Mouse (Mus musculus) intestine, embryonic 14.5 days (tissue): ENCODE measurements at regions not wholly inside any gene's neighbourhood (a gene's known extent, or its start where the extent isn't known, plus 50 kb on each side); places are given as distances from the start of the nearest gene placed in this dataset.

Source experiments
- ATAC-seq: fragments of 200-750 bp; cut with Nextera tagmentation; replicated peaks from 2 replicates; pipeline ENCODE4 v1.8.0; 2017; ENCODE audit warnings: low read depth, moderate number of reproducible peaks, moderate TSS enrichment, moderate library complexity; ENCODE audit not compliant: low FRiP score, low TSS enrichment
- DNase-seq: peaks from one replicate; pipeline ENCODE4 v3.0.0-alpha.2; 2018; ENCODE audit warnings: low spot score
- H3K27ac ChIP-seq: fragments of 300-500 bp; sonication (generic); 2 replicates; pipeline ENCODE4 v1.5.1; 2014; ENCODE audit warnings: low read depth, mild to moderate bottlenecking, control low read depth
- H3K27me3 ChIP-seq: fragments of 300-500 bp; sonication (generic); replicated peaks from 2 replicates; pipeline ENCODE4 v1.6.1; 2014; ENCODE audit warnings: low read length, control low read depth; ENCODE audit not compliant: control insufficient read depth, insufficient read depth
- H3K36me3 ChIP-seq: fragments of 300-500 bp; sonication (generic); 2 replicates; pipeline ENCODE4 v1.6.1; 2014; ENCODE audit warnings: low read length, control low read depth; ENCODE audit not compliant: control insufficient read depth, insufficient read depth
- H3K4me1 ChIP-seq: fragments of 300-500 bp; sonication (generic); replicated peaks from 2 replicates; pipeline ENCODE4 v1.6.1; 2014; ENCODE audit warnings: low read length, control low read depth, mixed read lengths; ENCODE audit not compliant: control insufficient read depth, insufficient read depth
- H3K4me2 ChIP-seq: fragments of 300-500 bp; sonication (generic); 2 replicates; pipeline ENCODE4 v1.6.1; 2014; ENCODE audit warnings: low read length
- H3K4me3 ChIP-seq: fragments of 300-500 bp; sonication (generic); 2 replicates; pipeline ENCODE4 v1.5.1; 2014; ENCODE audit warnings: low read depth, low read length, control low read depth, mixed read lengths
- H3K9ac ChIP-seq: fragments of 300-500 bp; sonication (generic); 2 replicates; pipeline ENCODE4 v1.6.1; 2014; ENCODE audit warnings: mild to moderate bottlenecking, low read length
- H3K9me3 ChIP-seq: fragments of 300-500 bp; sonication (generic); 2 replicates; pipeline ENCODE4 v1.6.1; 2016; ENCODE audit warnings: low read length, control low read depth; ENCODE audit not compliant: control insufficient read depth
- WGBS: fragments of 180-500 bp; shearing (Covaris S2); extraction: QIAGEN DNeasy Blood & Tissue Kit; methylation state at CpG from one replicate; pipeline ENCODE4 v1.1.7; 2014; 5-methylcytosine and 5-hydroxymethylcytosine counted together

DNA sequence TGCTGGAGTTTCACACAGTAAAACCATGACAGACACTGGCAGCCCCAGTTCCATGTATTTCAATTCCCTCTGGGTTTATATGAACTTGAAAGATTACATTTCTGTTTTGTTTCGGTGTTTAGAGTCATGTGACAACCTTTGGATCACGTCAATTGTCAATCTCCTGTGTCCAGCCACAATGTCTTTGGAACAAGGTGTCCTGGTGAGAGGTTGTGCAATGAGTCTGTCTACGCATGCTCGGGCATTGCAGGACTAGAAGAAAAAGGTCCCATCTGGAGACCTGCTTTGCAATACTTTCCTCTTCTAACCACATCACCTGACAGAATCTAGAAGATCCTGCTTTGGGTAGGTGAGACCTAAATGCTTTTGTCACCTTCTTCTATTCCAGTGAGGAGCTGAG, 333.5 kb downstream of the Gadd45g start:
- no peaks in the 10 kb centered on the region for H3K9me3 ChIP-seq
- no peak overlapping the region for H3K9ac ChIP-seq
- no peaks in the 10 kb centered on the region for H3K4me1 ChIP-seq
- DNase-seq: no peak
- H3K36me3 ChIP-seq: no peaks in the 10 kb centered on the region
- no peak for ATAC-seq
- no peak overlapping the region for H3K4me2 ChIP-seq
- WGBS: 85% methylated on average over 4 of the region's 4 CpGs
- H3K27me3 ChIP-seq: no peaks in the 10 kb centered on the region
- no peak overlapping the region for H3K4me3 ChIP-seq
- no peak overlapping the region for H3K27ac ChIP-seq

DNA sequence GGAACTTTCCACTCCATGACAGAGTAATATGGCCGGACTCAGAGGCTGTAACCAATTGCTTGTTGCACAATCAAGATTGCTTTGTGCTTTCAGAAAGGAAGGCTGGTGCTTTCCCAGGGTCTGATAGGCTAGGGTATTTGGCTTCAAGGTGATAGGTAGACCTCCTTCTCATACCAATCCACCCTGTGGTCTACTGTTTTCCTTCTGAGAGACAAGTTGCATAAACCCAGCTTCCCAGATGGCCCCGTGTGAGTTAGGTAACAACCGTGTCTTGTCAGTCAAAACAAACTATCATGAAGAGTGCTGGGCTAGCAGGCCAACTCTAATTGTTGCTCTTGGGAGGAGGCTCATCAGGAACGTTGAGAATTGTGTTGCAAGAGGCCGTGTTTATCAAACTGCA, 337.2 kb downstream of the Gadd45g start:
- no peaks in the 10 kb centered on the region for H3K9me3 ChIP-seq
- no peaks in the 10 kb centered on the region for H3K4me1 ChIP-seq
- H3K27me3 ChIP-seq: no peaks in the 10 kb centered on the region
- no peaks in the 10 kb centered on the region for H3K36me3 ChIP-seq
- WGBS: 51% methylated on average over 5 of the region's 5 CpGs
- no peak overlapping the region for H3K4me2 ChIP-seq
- H3K9ac ChIP-seq: no peak overlapping the region
- no peak for ATAC-seq
- no peak overlapping the region for H3K27ac ChIP-seq
- no peak for DNase-seq
- H3K4me3 ChIP-seq: no peak overlapping the region

- 73% methylated on average over 1 of the region's 1 CpGs for WGBS
- Histone ChIP-seq H3K27ac (no peak overlapping the region), H3K9ac (no peak overlapping the region), H3K4me1 (no peaks in the 10 kb centered on the region), H3K36me3 (no peaks in the 10 kb centered on the region), H3K9me3 (no peaks in the 10 kb centered on the region), H3K4me2 (no peak overlapping the region), H3K27me3 (no peaks in the 10 kb centered on the region), H3K4me3 (no peak overlapping the region)
- no peak for ATAC-seq
- DNase-seq: no peak
These were observed 339.1 kb downstream of the Gadd45g start for GRCm38 (mm10) chr13:52185574-52185973.

DNA sequence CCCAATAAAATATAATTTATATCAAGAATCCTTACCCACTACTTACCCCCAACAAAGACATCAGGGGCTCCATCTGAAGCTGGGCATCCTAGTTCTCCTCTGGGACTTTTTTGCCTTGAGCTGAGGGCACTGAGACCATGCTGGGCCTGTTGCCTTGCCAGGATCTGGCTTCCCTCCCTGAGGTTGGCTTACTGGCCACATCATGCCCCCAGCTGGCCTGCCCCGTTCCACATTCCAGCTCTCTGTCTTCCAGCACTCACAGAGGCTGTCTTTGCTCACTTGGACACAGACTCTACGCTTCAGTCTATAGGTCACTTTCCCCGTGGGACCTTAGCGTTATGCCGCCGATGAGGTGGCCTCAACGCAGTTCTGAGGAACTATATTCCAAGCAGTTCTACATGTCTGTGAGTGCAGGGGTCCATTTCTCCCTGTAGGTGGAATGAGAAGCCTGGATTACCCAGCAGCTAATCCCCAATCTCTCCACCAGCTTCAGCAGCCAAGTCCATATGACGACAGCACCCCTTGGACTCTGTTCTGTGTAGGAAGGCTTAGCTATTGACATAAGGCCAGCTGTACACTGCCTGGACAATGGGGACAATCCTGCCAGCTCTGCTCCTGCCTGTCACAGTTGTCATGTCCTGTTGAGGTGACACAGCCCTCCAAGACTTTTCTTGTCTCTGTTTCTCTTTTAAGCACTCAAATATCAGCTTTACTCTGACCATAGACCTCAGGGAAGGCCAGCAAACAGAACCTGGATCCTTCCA, 341.5 kb downstream of the Gadd45g start:
- ATAC-seq: no peak
- no peaks in the 10 kb centered on the region for H3K9me3 ChIP-seq
- no peaks in the 10 kb centered on the region for H3K36me3 ChIP-seq
- 90% methylated on average over 8 of the region's 8 CpGs for WGBS
- no peak overlapping the region for H3K27ac ChIP-seq
- DNase-seq: no peak
- H3K9ac ChIP-seq: no peak overlapping the region
- H3K4me3 ChIP-seq: no peak overlapping the region
- H3K4me1 ChIP-seq: no peaks in the 10 kb centered on the region
- no peak overlapping the region for H3K4me2 ChIP-seq
- no peaks in the 10 kb centered on the region for H3K27me3 ChIP-seq

GRCm38 (mm10) chr13:52188605-52189003, 342.1 kb downstream of the Gadd45g start:
- 84% methylated on average over 2 of the region's 2 CpGs for WGBS
- ATAC-seq (no peak), DNase-seq (no peak)
- Histone ChIP-seq H3K4me3 (no peak overlapping the region), H3K27ac (no peak overlapping the region), H3K9ac (no peak overlapping the region), H3K4me2 (no peak overlapping the region), H3K36me3 (no peaks in the 10 kb centered on the region), H3K9me3 (no peaks in the 10 kb centered on the region), H3K4me1 (no peaks in the 10 kb centered on the region), H3K27me3 (no peaks in the 10 kb centered on the region)

- 69% methylated on average over 10 of the region's 10 CpGs for WGBS
- Histone ChIP-seq H3K27me3 (no peaks in the 10 kb centered on the region), H3K9me3 (no peaks in the 10 kb centered on the region), H3K36me3 (no peaks in the 10 kb centered on the region), H3K4me1 (no peaks in the 10 kb centered on the region), H3K9ac (no peak overlapping the region), H3K4me3 (no peak overlapping the region), H3K4me2 (no peak overlapping the region), H3K27ac (no peak overlapping the region)
- DNase-seq (no peak), ATAC-seq (no peak)
These were observed 341.6 kb downstream of the Diras2 start for GRCm38 (mm10) chr13:52189382-52189923.

DNA sequence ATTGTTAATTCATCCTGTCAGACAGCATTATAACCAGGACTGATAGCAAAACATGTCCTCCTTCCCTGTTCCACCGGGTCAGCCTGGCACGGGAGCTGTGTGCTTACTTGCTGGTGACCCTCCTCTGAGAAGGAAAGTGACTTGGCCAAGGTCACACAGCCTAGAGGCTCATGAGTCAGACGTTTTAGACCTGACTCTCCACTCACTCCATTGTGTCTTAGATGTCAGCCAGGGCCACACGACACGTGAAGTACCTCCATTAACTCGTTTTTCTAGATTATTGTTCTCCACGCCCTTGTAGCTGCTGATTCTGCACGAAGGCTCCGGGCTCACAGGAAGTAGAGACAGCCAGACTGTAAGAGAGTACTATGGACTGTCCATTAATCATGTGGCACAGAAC, 340.8 kb downstream of the Diras2 start:
- Histone ChIP-seq H3K27me3 (no peaks in the 10 kb centered on the region), H3K27ac (no peak overlapping the region), H3K4me3 (no peak overlapping the region), H3K9ac (no peak overlapping the region), H3K9me3 (no peaks in the 10 kb centered on the region), H3K4me1 (no peaks in the 10 kb centered on the region), H3K4me2 (no peak overlapping the region), H3K36me3 (no peaks in the 10 kb centered on the region)
- ATAC-seq (no peak), DNase-seq (no peak)
- WGBS: 61% methylated on average over 9 of the region's 9 CpGs

- Histone ChIP-seq H3K4me1 (no peaks in the 10 kb centered on the region), H3K27ac (no peak overlapping the region), H3K9ac (no peak overlapping the region), H3K9me3 (no peaks in the 10 kb centered on the region), H3K4me2 (no peak overlapping the region), H3K27me3 (no peaks in the 10 kb centered on the region), H3K36me3 (no peaks in the 10 kb centered on the region), H3K4me3 (no peak overlapping the region)
- DNase-seq (no peak), ATAC-seq (no peak)
- 77% methylated on average over 15 of the region's 15 CpGs for WGBS
These were observed 340.1 kb downstream of the Diras2 start for GRCm38 (mm10) chr13:52190848-52191590.
